Mouse (Mus musculus) lung, adult 2 months (tissue): ENCODE measurements around the gene 2010109A12Rik. TPM values are rescaled to one million over a fixed set of nuclear protein-coding genes. Genes with fewer than 3 reads are reported as not detected.

Experiments
- DNase-seq: peaks from one replicate; pipeline ENCODE4 v3.0.0; 2022
- H3K4me1 ChIP-seq: fragments of 200-500 bp; 2 replicates; pipeline ENCODE4 v1.6.1; 2011; ENCODE audit warnings: low read length; ENCODE audit not compliant: control insufficient read depth, insufficient read depth
- H3K4me3 ChIP-seq: fragments of 200-500 bp; replicated peaks from 2 replicates; pipeline ENCODE3; 2011; ENCODE audit warnings: low read depth, mild to moderate bottlenecking, control low read depth, low read length; ENCODE audit errors: extremely low read depth
- CTCF ChIP-seq: fragments of 200-500 bp; IDR thresholded peaks from 2 replicates; pipeline ENCODE4 v1.5.1; 2011; ENCODE audit warnings: mild to moderate bottlenecking, low read length, control low read depth; ENCODE audit not compliant: insufficient read depth
- POLR2A ChIP-seq: fragments of 200-500 bp; IDR thresholded peaks from 2 replicates; pipeline ENCODE4 v1.6.1; 2011; ENCODE audit warnings: low read depth, mild to moderate bottlenecking, control low read depth, low read length, borderline replicate concordance; ENCODE audit errors: extremely low read depth
- WGBS: fragments of 180-500 bp; shearing (Covaris S2); methylation state at CpG from one replicate; pipeline ENCODE4 v1.1.7; 2018; 5-methylcytosine and 5-hydroxymethylcytosine counted together
- polyA plus RNA-seq: library from polyadenylated mRNA; depleted of rRNA; stranded (reverse); fragments of >200 nt; gene quantifications from 2 replicates; pipeline ENCODE4 v1.2.3, GENCODE M21; 2012

The 2010109A12Rik gene
- polyA plus RNA-seq, 1 experiment = not detected

GRCm38 (mm10) chr5:93224549-93224948 is 18.2 kb downstream of the 2010109A12Rik start:
- H3K4me1 ChIP-seq = no peaks in the 10 kb centered on the region
- DNase-seq = no peak
- 67% methylated on average over 2 of the region's 2 CpGs for WGBS
- TF ChIP-seq POLR2A (no peak), CTCF (no peak)
- no peak overlapping the region for H3K4me3 ChIP-seq

DNA sequence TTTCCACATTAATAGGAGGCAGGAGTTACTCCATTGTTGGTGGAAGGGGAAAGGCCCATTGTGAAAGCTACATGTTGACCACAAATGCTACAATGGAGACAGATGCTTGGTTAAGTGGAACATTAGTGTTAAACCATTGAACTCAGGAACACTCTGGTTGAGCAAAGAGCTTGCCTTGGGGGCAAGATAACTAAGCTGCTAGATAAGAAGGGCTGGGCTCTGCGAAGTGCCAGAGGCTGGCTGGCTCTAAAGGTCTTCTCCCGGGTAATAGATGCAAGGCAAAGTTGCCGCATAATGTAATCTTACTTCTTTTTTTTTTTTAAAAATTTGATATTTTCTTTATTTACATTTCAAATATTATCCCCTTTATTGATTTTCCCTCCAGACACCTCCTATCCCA is 20.8 kb downstream of the 2010109A12Rik start:
- Histone ChIP-seq H3K4me1 (no peaks in the 10 kb centered on the region), H3K4me3 (no peak overlapping the region)
- DNase-seq = no peak
- WGBS = 92% methylated on average over 3 of the region's 3 CpGs
- TF ChIP-seq CTCF = no peak
- no peak for TF ChIP-seq POLR2A

GRCm38 (mm10) chr5:93229527-93229926 is 23.2 kb downstream of the 2010109A12Rik start:
- H3K4me1 ChIP-seq = no peaks in the 10 kb centered on the region
- TF ChIP-seq CTCF = no peak
- no peak for TF ChIP-seq POLR2A
- H3K4me3 ChIP-seq = no peak overlapping the region
- DNase-seq = no peak
- WGBS = 73% methylated on average over 2 of the region's 2 CpGs

GRCm38 (mm10) chr5:93231721-93232120 is 25.4 kb downstream of the 2010109A12Rik start:
- Histone ChIP-seq H3K4me1 (no peaks in the 10 kb centered on the region), H3K4me3 (no peak overlapping the region)
- TF ChIP-seq POLR2A = no peak
- no peak for TF ChIP-seq CTCF
- 78% methylated on average over 3 of the region's 3 CpGs for WGBS
- no peak for DNase-seq

GRCm38 (mm10) chr5:93232838-93233237 is 26.5 kb downstream of the 2010109A12Rik start:
- DNase-seq = no peak
- Histone ChIP-seq H3K4me1 (no peaks in the 10 kb centered on the region), H3K4me3 (no peak overlapping the region)
- TF ChIP-seq CTCF (no peak), POLR2A (no peak)
- 86% methylated on average over 2 of the region's 2 CpGs for WGBS

GRCm38 (mm10) chr5:93234130-93234529 is 27.8 kb downstream of the 2010109A12Rik start:
- TF ChIP-seq CTCF (no peak), POLR2A (no peak)
- Histone ChIP-seq H3K4me1 (no peaks in the 10 kb centered on the region), H3K4me3 (no peak overlapping the region)
- 70% methylated on average over 4 of the region's 4 CpGs for WGBS
- no peak for DNase-seq

DNA sequence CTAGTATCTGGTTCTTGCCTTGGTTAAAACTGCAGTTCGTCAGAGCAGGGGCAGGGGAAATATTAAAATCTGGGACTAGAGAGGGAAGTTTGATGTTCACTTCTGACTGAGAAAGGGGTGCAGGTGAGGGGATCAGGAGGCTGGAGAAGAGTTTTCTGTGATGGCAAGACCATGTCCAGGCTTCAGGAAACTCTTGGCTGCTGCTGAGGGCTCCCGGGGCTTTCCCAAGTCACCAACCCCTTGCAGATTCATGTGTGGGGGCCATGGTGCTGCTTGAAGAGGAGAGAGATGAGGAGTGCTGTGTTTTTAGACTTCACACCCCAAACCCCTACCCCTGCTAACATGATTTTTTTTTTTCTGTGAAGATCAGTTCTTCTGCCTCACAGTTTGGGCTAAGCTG is 28.3 kb downstream of the 2010109A12Rik start:
- DNase-seq = no peak
- 80% methylated on average over 2 of the region's 2 CpGs for WGBS
- Histone ChIP-seq H3K4me1 (no peaks in the 10 kb centered on the region), H3K4me3 (no peak overlapping the region)
- TF ChIP-seq CTCF (no peak), POLR2A (no peak)

GRCm38 (mm10) chr5:93235888-93236287 is 29.6 kb downstream of the 2010109A12Rik start:
- TF ChIP-seq POLR2A (no peak), CTCF (no peak)
- Histone ChIP-seq H3K4me1 (no peaks in the 10 kb centered on the region), H3K4me3 (no peak overlapping the region)
- 91% methylated on average over 3 of the region's 3 CpGs for whole genome bisulfite sequencing
- DNase-seq = no peak

DNA sequence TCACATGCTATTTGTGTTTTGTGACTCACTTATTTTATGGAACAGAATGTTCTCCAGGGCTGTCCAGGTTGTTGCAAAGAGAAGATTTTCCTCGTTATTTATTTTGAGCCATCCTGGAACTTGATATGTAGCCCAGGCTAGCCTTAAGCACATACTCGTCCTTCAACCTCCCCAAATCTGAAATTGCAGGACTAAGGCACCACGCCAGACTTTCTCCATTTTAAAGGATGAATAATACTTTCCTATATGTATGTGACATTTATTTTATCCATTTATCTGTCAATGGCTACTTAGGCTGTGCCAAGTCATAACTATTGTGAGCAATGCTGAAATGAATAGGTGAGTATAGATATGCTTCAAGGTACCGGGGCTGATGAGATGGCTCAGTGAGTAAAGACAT is 30.2 kb downstream of the 2010109A12Rik start:
- WGBS = 77% methylated on average over 4 of the region's 4 CpGs
- H3K4me3 ChIP-seq = no peak overlapping the region
- DNase-seq = no peak
- H3K4me1 ChIP-seq = no peaks in the 10 kb centered on the region
- TF ChIP-seq POLR2A = no peak
- no peak for TF ChIP-seq CTCF

DNA sequence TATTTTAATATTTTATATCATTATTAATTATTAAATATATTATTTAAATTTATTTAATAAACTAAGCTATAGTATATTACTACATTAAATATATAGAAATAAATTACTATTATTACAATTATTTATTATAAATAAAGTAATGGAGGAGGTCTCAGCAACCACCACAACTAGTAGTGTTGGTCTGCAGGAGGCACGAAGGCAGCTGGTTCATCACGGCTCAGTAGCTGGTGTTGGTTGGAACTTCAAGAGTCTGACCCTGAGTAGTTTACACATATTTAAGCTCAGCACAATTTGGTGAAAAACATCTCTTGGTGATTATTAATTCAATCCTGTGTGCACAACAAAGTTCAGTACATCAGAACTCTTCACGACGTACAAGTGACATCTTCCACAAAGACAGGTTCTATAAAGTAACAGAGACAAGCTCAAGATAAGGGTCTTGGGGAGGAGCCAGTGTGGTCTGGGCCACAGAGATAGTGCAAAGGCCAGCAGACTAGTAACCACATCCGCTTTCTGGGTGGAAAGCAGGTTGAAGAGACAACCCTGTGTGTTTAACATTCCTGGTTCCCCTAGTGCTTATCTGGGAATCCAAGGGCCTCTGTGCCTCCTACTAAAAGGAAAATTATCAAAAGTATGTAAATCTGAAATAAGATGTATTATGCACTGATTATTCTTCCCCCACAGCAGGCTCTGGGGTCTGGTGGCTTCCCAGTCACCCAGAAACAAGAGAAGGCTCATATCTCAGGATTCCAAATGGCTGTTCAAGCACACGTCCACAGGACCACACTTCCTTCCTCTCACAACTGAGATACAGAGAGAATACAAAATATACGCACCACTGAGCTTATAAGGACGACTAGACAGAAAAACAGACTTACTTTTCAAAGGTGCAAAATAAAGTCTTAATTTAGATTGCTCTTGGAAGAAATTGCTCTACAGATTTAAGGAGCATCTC is 33.5 kb downstream of the 2010109A12Rik start:
- H3K4me3 ChIP-seq = no peak overlapping the region
- no peak for DNase-seq
- TF ChIP-seq CTCF (no peak), POLR2A (no peak)
- 71% methylated on average over 8 of the region's 8 CpGs for WGBS
- no peaks in the 10 kb centered on the region for H3K4me1 ChIP-seq
